In genomic region chr8:107941922-107942694, GRCm38 (mm10) we compare ENCODE assay signal across 9 mouse cellular contexts. TPM values are rescaled to one million over a fixed set of nuclear protein-coding genes. Genes with fewer than 3 reads are reported as not detected.
DNase-seq lines count a peak whose midpoint lies in the region; ATAC-seq and TF ChIP-seq lines count a peak whose summit lies in the region.
"Had no signal": no experiment of that assay in that cellular context is flagged by ENCODE, and none has a peak within 500 bp of the region (broad histone marks: within the 10 kb centered on the region; RNA-seq: fewer than 3 reads in every experiment).

Gene Zfhx3 (plus strand): TSS chr8:107942644.

- peak within 1 kb of the TSS; percentile 42 for H3K4me2 ChIP-seq in kidney, embryonic 16.5 days (replicated peaks; ENCODE audit: low read depth, low read length)
- peak within 1 kb of the TSS; percentile 49 for H3K4me2 ChIP-seq in hindbrain, postnatal 0 days (ENCODE audit: low read depth, low read length)
- H3K4me2 ChIP-seq in neural tube, embryonic 15.5 days, result peak within 1 kb of the TSS; percentile 55
- H3K4me2 ChIP-seq in lung, postnatal 0 days (replicated peaks; ENCODE audit: low read depth, low read length), result no peak within 1 kb of the TSS; the same call in 1 of the 2 replicates
- H3K4me2 ChIP-seq: liver, embryonic 13.5 days had no signal

- H3K27me3 ChIP-seq in kidney, embryonic 16.5 days (ENCODE audit: insufficient read depth, low read length), result peaks cover 48% of the 10 kb centered on the region
- H3K27me3 ChIP-seq in hindbrain, postnatal 0 days (ENCODE audit: insufficient read depth, low read length), result peaks cover 6% of the 10 kb centered on the region
- H3K27me3 ChIP-seq in neural tube, embryonic 15.5 days (replicated peaks), result peaks cover 9% of the 10 kb centered on the region; the same call in 1 of the 2 replicates
- H3K27me3 ChIP-seq in lung, postnatal 0 days (replicated peaks; ENCODE audit: insufficient read depth, low read length), result peaks cover 13% of the 10 kb centered on the region; the same call in 1 of the 2 replicates

- H3K9me3 ChIP-seq in kidney, embryonic 16.5 days (ENCODE audit: low read length), result no peaks in the 10 kb centered on the region
- H3K9me3 ChIP-seq in hindbrain, postnatal 0 days (ENCODE audit: low read length), result no peaks in the 10 kb centered on the region
- no peaks in the 10 kb centered on the region for H3K9me3 ChIP-seq in neural tube, embryonic 15.5 days (replicated peaks)
- no peaks in the 10 kb centered on the region for H3K9me3 ChIP-seq in lung, postnatal 0 days (ENCODE audit: low read length)
- H3K9me3 ChIP-seq: liver, embryonic 13.5 days had no signal

- WGBS in kidney, embryonic 16.5 days, result 21% methylated on average over 11 of the region's 11 CpGs
- WGBS in hindbrain, postnatal 0 days, result 15% methylated on average over 11 of the region's 11 CpGs
- 17% methylated on average over 11 of the region's 11 CpGs for WGBS in neural tube, embryonic 15.5 days
- 26% methylated on average over 11 of the region's 11 CpGs for WGBS in lung, postnatal 0 days

- ATAC-seq in kidney, embryonic 16.5 days (ENCODE audit: low FRiP score, low TSS enrichment), result no peak
- no peak for ATAC-seq in hindbrain, postnatal 0 days
- no peak for ATAC-seq in neural tube, embryonic 15.5 days (ENCODE audit: low FRiP score)
- ATAC-seq in lung, postnatal 0 days, result no peak

- no peaks in the 10 kb centered on the region for H3K36me3 ChIP-seq in kidney, embryonic 16.5 days (ENCODE audit: insufficient read depth, low read length)
- H3K36me3 ChIP-seq in hindbrain, postnatal 0 days (ENCODE audit: insufficient read depth, low read length), result no peaks in the 10 kb centered on the region
- no peaks in the 10 kb centered on the region for H3K36me3 ChIP-seq in neural tube, embryonic 15.5 days
- H3K36me3 ChIP-seq in lung, postnatal 0 days (ENCODE audit: insufficient read depth, low read length), result no peaks in the 10 kb centered on the region
- H3K36me3 ChIP-seq: liver, embryonic 13.5 days had no signal

- H3K4me1 ChIP-seq in kidney, embryonic 16.5 days (ENCODE audit: insufficient read depth, low read length), result peaks cover 17% of the 10 kb centered on the region
- no peaks in the 10 kb centered on the region; the same call in 1 of the 2 replicates for H3K4me1 ChIP-seq in embryonic fibroblast, embryonic 13.5 days (ENCODE audit: control insufficient read depth, insufficient read depth, low read length)
- no peaks in the 10 kb centered on the region for H3K4me1 ChIP-seq in hindbrain, postnatal 0 days (ENCODE audit: insufficient read depth, low read length)
- peaks cover 36% of the 10 kb centered on the region for H3K4me1 ChIP-seq in neural tube, embryonic 15.5 days
- H3K4me1 ChIP-seq in lung, postnatal 0 days (ENCODE audit: insufficient read depth, low read depth, low read length), result peaks cover 3% of the 10 kb centered on the region; the same call in 1 of the 2 replicates
- H3K4me1 ChIP-seq: liver, embryonic 13.5 days had no signal

- H3K27ac ChIP-seq in kidney, embryonic 16.5 days (ENCODE audit: low read length), result no peak within 1 kb of the TSS
- no peak within 1 kb of the TSS; the same call in 1 of the 2 replicates for H3K27ac ChIP-seq in embryonic fibroblast, embryonic 13.5 days (ENCODE audit: insufficient read depth, low read length)
- peak within 1 kb of the TSS; percentile 56 for H3K27ac ChIP-seq in hindbrain, postnatal 0 days
- peak within 1 kb of the TSS; percentile 76 for H3K27ac ChIP-seq in neural tube, embryonic 15.5 days (replicated peaks)
- H3K27ac ChIP-seq in lung, postnatal 0 days (ENCODE audit: low read length), result no peak within 1 kb of the TSS
- H3K27ac ChIP-seq: liver, embryonic 13.5 days had no signal

- intact Hi-C loops in left cerebral cortex, postnatal 10 days (cut with DNase I), result loop anchor here (10.0 kb wide), 1 partner anchor 337 kb away; no protein-coding TSS in a partner anchor
- intact Hi-C loops in left cerebral cortex, postnatal 4 days (cut with DNase I), result loop anchor here (10.0 kb wide), 1 partner anchor 763 kb away; no protein-coding TSS in a partner anchor

- no peak for DNase-seq in kidney, adult 11 months
- no peak for DNase-seq in hindbrain, postnatal 0 days (ENCODE audit: low spot score)
- DNase-seq in left cerebral cortex, postnatal 10 days (ENCODE audit: extremely low spot score in 1 of 2, low spot score in 2 of 2), result no peak
- no peak for DNase-seq in lung, postnatal 0 days (ENCODE audit: low spot score)
- DNase-seq in left cerebral cortex, postnatal 4 days, result no peak
- DNase-seq: liver, embryonic 13.5 days had no signal

- H3K9ac ChIP-seq in kidney, embryonic 16.5 days (replicated peaks; ENCODE audit: low read length), result no peak within 1 kb of the TSS
- no peak within 1 kb of the TSS; the same call in 1 of the 2 replicates for H3K9ac ChIP-seq in hindbrain, postnatal 0 days (replicated peaks; ENCODE audit: low read length)
- peak within 1 kb of the TSS; percentile 38 for H3K9ac ChIP-seq in neural tube, embryonic 15.5 days (replicated peaks)
- no peak within 1 kb of the TSS for H3K9ac ChIP-seq in lung, postnatal 0 days (replicated peaks; ENCODE audit: low read depth)
- H3K9ac ChIP-seq: liver, embryonic 13.5 days had no signal

- no peak for TF ChIP-seq POLR2A in embryonic fibroblast, embryonic 13.5 days (IDR thresholded peaks at IDR 0.05; ENCODE audit: low read depth, low read length)

- H3K4me3 ChIP-seq in kidney, embryonic 16.5 days (ENCODE audit: low read length), result peak within 1 kb of the TSS; percentile 23
- H3K4me3 ChIP-seq in embryonic fibroblast, embryonic 13.5 days (ENCODE audit: insufficient read depth, low read length), result 0 out of 2 replicates have a peak within 1 kb of the TSS, but pooled peaks have one; percentile 6
- peak within 1 kb of the TSS; percentile 18 for H3K4me3 ChIP-seq in hindbrain, postnatal 0 days (ENCODE audit: low read length)
- H3K4me3 ChIP-seq in neural tube, embryonic 15.5 days (replicated peaks), result peak within 1 kb of the TSS; percentile 32
- H3K4me3 ChIP-seq in lung, postnatal 0 days (ENCODE audit: low read depth, low read length), result no peak within 1 kb of the TSS; the same call in 1 of the 2 replicates
- H3K4me3 ChIP-seq: liver, embryonic 13.5 days had no signal

- TF ChIP-seq EP300 in lung, postnatal 0 days (IDR thresholded peaks at IDR 0.05), result no peak

- no peak for TF ChIP-seq CTCF in embryonic fibroblast, embryonic 13.5 days (IDR thresholded peaks at IDR 0.05; ENCODE audit: borderline replicate concordance, insufficient read depth, low read length)
- no peak for TF ChIP-seq CTCF in hindbrain, postnatal 0 days (IDR thresholded peaks at IDR 0.05; ENCODE audit: low read depth)
- TF ChIP-seq CTCF in lung, postnatal 0 days (IDR thresholded peaks at IDR 0.05), result no peak

RNA-seq across cellular contexts. Expression of gene Zfhx3, which starts in this region (rescaled TPM):
- polyA plus RNA-seq in kidney, embryonic 16.5 days (2015; fragmentation: Nextera tagmentation; extraction: Ambion mirVana), result 6.6 and 8.6 TPM in 2 replicates
- polyA plus RNA-seq in embryonic fibroblast, embryonic 13.5 days (2011; ENCODE audit: insufficient read length, low read depth, missing spikeins), result 30.6 and 31.0 TPM in 2 replicates
- total RNA-seq in hindbrain, postnatal 0 days (2014; rRNA removed), result 15.3 and 18.4 TPM in 2 replicates
- polyA plus RNA-seq in hindbrain, postnatal 0 days (2015; fragmentation: Nextera tagmentation; extraction: Ambion mirVana), result 9.9 and 14.9 TPM in 2 replicates
- polyA plus RNA-seq in neural tube, embryonic 15.5 days (2015; fragmentation: Nextera tagmentation; extraction: Ambion mirVana), result 20.2 and 22.8 TPM in 2 replicates
- total RNA-seq in left cerebral cortex, postnatal 10 days (2021), result 1 to 10 TPM; 3.9 to 4.4 TPM
- polyA plus RNA-seq in lung, postnatal 0 days (2015; fragmentation: Nextera tagmentation; extraction: Ambion mirVana), result 8.2 and 10.7 TPM in 2 replicates
- 1 to 10 TPM; 5.0 to 5.7 TPM for total RNA-seq in left cerebral cortex, postnatal 4 days (2021)

Comparison
In these comparisons a context has a peak if more than half of its experiments do, and no peak if none do; other contexts are left out.
1. H3K27ac ChIP-seq: peak in hindbrain, postnatal 0 days (single experiment) and neural tube, embryonic 15.5 days (single experiment); none in kidney, embryonic 16.5 days (single experiment), embryonic fibroblast, embryonic 13.5 days (single experiment) and lung, postnatal 0 days (single experiment).